Mouse (Mus musculus) c-Kit-positive CD71-positive TER-119-positive erythroid progenitor cells, embryonic 14.5 days (primary cell): Measurements from ENCODE around the gene Flvcr1.

Experiments used
- DNase-seq: peaks from one replicate; pipeline ENCODE4 v3.0.0-alpha.2; 2013; ENCODE audit warnings: low spot score

The Flvcr1 gene

DNA sequence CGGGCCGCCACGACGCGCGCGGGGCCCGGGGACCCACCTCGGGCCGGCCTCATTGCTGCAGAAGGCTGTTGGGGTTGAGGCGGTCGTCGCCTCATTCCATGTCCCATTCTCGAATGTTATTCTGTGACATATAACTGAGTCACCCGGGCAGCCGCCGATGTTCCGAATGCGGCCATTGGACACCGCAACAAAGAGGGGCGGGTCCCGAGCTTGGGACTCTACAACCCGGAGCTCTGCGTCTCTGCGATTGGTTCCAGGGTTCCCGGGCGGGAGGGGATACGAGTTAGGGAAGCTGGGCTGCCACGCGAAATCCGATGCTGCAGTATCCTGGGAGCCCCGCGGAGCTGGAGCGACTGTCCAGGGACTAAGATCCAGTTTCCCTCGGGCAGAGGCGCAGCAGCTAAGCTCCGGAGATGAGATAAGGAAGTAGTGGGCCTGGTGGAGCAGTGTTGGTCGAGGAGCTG, 46.8 kb downstream of the Flvcr1 start, which contains the start of gene Vash2:
TSS of gene Vash2 (minus strand) at position 197 of the 464 bp plus-strand sequence.
- DNase-seq: no peak

DNA sequence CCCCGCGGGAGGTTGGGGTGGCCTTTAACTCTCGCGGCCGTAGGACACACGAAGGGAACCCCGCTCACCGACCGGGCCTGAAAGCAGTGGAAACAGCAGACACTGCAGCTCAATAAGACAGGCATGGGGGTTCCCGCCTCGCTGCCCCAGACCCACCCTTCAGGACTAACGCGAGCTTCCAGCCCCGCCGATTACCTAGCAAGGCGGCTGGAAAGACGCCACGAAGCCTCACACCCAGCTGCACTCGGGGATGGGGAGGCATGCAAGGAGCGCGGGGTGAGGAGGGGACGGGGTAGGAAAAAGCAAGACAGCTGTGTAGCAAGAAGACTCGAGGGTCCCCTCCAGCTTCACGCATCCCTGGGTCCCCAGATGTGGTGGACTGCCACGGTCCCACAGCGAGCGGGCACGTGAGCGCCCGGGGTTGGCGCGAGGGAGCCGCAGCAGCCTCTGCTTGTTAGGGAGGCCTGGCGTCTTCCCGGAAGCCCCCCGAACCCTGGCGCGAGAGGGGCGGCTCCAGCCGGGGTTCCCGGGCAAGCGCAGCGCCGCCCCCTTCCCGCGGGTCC, 47.4 kb downstream of the Flvcr1 start:
- no peak for DNase-seq

DNA sequence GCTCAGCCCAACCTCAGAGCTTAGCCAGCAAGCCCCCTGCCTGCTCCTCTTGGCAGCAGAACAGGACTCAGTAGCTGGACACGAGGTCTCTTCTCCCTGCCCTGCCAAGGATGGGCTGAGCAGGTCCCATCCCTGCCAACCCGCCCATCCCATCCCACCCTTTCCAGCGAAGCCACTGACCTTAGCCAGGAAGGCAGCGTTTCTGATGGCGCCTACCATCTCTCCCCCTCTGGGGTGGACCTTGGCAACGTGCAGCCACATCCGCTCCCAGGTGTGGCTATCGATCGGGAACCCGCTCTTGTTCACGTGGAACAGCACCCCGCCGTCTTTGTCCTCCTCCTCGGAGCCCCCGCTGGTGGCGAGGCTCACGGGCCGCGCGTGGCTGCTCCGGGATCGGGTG, 48.0 kb downstream of the Flvcr1 start:
- DNase-seq: no peak

DNA sequence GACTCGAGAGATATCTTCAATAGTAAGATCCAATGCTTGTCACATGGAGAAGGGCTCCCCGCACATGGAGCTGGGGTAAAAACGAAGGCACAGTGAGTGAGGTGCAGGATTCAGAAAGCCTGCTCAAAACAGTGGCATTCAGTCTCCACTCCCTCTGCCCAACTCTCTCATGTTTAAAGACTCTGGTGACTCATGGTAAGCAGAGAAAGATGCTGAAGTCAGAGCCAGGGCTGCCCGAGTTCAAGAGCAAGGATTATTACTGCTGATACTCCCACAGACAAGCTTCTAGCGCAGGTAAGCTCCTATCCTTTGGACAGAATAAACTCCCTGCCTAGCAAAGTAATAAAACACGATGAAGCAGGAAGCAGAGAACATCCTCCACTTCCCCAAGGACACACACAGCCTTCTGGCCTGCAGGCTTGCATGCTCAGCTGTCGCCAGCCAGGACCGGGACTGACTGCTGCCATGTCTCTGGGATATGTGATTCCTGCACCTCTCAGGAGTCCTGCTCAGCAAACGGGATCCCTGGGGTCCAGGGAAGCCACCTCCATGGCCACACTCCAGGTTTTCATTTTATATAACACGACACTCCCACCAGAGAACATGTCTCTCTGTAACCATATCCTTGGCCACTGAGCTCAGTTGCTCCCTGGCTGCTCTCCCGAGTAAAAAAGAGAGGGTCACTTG, 48.9 kb downstream of the Flvcr1 start:
- DNase-seq: no peak

DNA sequence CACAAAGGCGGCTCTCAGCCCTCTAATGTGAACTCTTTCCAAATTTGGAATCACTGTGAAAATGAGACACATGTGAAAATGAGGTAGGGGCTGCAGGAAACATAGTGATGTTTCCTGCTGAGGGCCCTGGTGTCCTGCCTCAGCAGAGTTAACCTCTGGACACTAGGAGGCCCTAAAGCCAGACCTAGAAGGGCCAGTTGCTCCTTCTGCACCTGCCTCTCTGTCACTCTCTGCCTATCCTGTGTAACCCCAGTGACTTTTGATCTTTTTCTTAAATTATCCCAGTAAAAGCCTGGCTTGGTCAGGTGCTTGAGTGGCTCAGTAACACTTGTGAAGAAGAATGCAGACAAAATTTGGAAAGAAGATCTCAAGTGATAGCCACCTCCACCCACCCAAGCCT, 51.1 kb downstream of the Flvcr1 start:
- DNase-seq: no peak

DNA sequence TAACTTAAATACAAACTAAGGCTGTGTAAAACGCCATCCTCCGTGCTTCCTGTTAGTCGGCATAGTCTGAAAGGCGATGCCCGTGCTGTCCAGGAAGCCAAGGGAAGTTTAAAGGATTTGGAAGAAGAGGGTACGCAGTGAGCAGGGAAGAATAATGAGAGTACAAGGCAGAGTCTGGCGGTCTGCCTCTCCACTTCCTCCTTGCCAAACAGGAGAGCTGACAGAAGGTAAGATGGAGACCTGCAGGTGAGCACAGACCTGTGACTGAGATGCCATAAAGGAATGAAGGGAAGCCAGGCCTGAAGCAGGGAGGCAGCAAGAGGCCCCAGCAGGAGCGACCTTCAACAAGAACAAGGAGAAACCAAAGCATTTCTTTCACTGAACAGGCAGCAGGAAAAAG, 51.8 kb downstream of the Flvcr1 start:
- DNase-seq: no peak

DNA sequence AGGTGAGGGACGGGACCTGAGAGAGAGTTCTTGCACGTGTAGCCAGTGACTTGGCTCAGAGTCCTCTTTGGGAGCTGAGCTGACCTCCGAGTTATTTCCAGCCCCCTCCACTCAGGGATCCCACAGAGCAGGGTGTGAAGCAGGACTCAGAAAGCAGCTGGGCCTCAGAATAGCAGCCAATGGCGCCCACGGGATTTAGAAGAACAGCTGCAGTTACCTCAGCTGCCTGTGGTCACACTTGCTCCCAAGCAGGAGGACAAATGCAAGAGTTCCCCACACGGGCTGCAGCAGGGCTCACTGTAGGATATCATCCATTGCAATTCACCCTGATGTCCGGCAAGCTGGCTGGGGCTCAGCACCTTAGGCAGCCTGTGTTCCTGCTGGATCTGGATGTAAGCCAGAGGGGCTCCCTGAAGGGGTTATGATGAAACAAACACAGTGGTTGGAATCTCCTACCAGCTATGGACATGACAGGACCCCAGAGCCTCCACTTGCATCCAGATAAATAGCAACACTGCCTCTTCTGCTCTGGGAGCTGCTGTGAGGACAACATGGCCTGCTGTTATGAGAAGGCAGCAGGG, 53.3 kb downstream of the Flvcr1 start:
- no peak for DNase-seq

DNA sequence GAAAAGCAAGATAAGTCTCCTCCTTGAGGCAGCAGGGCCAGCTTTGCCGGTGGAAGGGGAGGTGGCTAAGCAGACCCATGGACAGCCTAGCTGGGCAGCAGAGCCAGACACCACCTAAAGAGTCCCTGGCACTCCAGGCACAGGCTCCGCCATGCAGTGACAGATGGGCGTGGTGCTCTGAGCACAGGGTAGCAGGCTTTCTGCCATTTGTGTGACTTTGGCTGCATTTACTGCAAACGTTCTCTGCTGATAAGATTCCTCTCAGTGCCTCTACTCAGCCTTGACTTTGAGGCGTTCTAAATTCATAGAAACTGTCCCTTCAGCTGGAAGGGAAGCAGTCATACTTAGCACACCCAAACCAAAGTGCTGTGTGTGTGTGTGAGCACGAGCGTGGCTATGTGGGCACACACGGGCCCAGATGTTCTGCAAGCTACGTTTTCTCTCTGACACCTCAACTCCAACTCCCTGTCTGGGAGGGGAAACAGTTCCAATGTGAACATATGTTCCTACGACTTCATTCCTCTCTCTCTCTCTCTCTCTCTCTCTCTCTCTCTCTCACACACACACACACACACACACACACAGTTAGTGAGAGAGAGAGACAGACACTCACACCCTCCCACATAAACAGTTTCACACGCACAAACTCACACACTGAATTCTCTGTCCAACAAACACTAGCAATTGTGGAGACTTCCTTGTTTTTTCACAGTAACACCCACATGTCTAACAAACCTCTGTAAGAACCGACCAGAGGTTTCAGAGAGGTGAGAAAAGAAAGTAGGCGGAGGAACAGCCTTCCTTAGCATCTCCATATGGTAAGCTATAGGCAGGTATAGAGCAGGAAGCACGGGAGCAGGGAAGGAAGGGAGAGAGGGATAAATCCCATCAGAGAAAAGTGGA, 54.0 kb downstream of the Flvcr1 start:
- no peak for DNase-seq

DNA sequence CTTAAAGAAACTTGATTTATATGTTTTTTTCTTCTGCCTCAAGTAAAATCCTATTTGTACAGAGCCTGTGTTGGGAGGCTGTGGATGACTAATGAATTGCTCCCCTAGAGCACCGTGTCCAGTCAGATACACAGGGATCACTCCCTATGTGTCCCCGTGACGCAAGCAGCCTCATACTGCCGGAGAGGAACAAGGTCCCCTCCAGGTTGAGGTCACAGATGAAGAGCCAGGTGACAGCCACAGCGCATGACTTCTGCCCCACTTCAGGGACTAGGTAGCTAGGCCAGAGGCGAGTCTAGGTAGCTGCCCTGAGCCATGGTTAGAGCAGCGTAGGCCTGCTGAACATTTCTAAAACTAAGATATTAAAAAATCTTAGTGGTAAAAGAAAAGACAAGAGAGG, 57.9 kb downstream of the Flvcr1 start:
- no peak for DNase-seq

DNA sequence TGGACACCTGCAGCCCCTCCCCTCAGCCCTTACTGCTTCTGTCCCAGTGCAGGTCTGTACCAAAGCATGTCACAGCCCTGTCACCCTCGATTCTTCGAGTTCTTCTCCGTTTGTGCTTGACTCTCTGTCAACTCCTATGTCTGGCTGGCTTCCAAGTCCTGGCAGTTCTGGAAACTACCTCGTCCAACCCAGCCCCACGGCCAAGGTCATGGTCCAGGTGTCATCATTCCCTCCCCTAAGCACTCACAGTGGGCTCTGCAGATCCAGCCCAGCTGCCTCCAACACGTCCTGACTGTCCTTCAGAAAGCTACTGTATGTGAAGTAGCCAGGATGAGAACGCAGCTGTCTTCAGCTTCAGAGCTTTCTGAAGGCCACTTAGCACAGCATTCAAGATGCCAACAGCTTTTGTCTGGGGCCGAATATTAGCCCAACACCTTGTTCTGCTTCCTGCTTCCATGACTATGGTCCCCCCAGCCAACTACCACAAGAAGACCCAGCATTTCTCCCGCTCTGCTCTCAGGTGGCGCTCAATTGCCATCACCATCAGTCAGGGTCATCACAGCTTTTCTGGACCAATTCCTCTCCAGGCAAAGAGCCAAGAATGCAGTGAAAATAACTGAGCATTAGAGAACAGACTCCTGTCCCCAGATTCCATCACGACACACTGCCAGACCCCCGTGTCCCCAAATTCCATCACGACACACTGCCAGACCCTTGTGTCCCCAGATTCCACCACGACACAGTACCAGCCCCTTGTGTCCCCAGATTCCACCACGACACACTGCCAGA, 60.8 kb downstream of the Flvcr1 start:
- no peak for DNase-seq

DNA sequence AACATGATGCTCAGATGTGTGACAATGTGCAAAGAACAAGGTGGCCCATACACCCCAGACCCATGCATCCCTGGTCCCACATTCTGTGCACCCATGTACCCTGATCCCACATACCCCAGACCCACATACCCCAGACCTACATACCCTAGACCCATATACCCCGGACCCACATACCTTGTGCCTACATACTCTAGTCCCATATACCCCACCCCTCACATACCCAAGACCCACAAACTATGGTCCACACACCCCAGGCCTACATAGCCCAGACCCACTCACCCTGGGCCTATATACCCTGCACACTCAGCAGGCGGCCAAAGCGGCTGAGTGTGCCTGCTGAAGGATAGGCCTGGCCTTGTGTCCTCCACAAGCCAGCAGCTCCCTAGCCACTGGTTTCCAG, 63.2 kb downstream of the Flvcr1 start:
- DNase-seq: no peak

DNA sequence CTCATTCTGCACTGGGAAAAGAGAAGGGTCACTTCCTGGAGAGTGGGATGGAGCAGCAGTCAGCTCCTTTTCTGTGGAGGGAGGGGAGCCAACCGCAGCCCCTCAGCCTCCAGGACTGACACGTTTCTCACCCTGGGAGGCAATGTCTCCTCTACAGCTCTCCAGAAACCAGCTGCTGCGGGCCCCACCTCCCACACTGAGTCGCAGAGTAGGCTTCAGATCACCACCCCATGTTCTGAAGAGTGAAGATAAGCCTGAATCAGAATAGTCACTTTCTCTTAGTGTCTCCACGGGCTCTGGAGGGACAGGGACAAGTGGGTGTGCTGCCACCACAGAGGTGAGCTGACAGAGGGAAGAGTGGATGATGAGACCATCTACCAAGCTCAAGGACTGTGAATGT, 67.1 kb downstream of the Flvcr1 start:
- DNase-seq: peak; percentile 19
